Mouse (Mus musculus) kidney, postnatal 36 days (tissue): ENCODE results near the gene Adam15.

ENCODE experiments used
- DNase-seq, 2 experiments: peaks; one replicate each; pipeline ENCODE4 v3.0.0; 2021 to 2022; ENCODE audit warnings: mixed read lengths in 2 of 2

Adam15 gene

GRCm38 (mm10) chr3:89383651-89384255, 34.0 kb upstream of the Adam15 start:
- DNase-seq, result no peak

GRCm38 (mm10) chr3:89382950-89383349, 33.2 kb upstream of the Adam15 start:
- no peak for DNase-seq

- DNase-seq, result no peak
Measured at GRCm38 (mm10) chr3:89382033-89382882, 32.5 kb upstream of the Adam15 start.

GRCm38 (mm10) chr3:89381233-89381632, 31.4 kb upstream of the Adam15 start:
- no peak for DNase-seq

- no peak for DNase-seq
Measured at GRCm38 (mm10) chr3:89380711-89381110, 30.9 kb upstream of the Adam15 start.

DNA sequence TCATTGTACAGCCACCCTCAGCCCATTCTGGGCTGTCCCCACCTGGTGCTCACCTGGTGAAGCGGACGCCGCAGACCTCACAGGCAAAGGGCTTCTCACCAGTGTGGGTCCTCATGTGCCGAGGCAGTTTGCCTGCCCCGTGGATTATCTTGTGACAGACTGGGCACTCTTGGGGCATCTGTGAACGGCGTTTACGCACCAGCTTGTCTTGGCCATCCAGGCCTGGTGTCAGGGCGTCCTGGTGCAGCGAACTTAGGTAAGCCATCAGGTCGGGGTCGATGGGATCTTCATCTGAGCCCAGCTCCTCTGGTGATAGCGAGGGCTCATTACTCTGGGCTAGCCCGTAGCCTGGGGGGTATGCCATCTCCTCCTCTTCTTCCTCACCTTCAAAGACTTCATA, 30.5 kb upstream of the Adam15 start:
- DNase-seq, result no peak

- DNase-seq, result peak in 1 of 2 experiments; percentile 18
Measured at GRCm38 (mm10) chr3:89379388-89380131, 29.8 kb upstream of the Adam15 start.

GRCm38 (mm10) chr3:89378394-89379067, 28.7 kb upstream of the Adam15 start:
- DNase-seq, result peak; percentile 74 to 80

GRCm38 (mm10) chr3:89377831-89378230, 28.0 kb upstream of the Adam15 start:
- no peak for DNase-seq

- DNase-seq, result no peak
Measured at GRCm38 (mm10) chr3:89373581-89374231, 23.9 kb upstream of the Adam15 start.

DNA sequence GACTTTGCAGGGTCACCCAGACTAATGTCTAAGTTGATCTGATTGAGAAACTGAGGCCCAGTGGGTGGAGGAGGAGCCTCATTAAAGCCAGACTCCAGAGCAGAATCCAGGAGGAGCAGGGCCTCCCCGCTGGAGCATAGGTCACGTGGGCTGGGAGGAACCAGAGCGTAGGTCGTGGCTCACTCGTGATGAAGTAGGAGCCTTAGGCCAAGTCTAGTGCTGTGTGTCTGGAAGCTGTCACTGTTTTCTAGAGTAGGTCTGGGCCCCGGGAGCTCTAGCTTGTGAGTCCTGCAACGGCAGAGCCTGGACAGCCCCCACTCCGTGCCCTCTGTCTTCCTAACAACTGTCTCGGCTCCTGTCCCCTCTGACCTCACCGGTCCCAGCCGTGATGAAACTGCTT, 17.5 kb upstream of the Adam15 start:
- DNase-seq, result peak in 1 of 2 experiments; percentile 46

- DNase-seq, result no peak
Measured at GRCm38 (mm10) chr3:89365486-89366414, 16.0 kb upstream of the Adam15 start.

- DNase-seq, result no peak
Measured at GRCm38 (mm10) chr3:89365153-89365485, 15.3 kb upstream of the Adam15 start, which contains the start of gene Dcst1. TSS of gene Dcst1 (minus strand) at chr3:89365253.

- no peak for DNase-seq
Measured at GRCm38 (mm10) chr3:89364631-89365030, 14.8 kb upstream of the Adam15 start.

- DNase-seq, result no peak
Measured at GRCm38 (mm10) chr3:89361675-89362074, 11.9 kb upstream of the Adam15 start, which contains the start of gene Dcst2. TSS of gene Dcst2 (plus strand) at chr3:89361975.

DNA sequence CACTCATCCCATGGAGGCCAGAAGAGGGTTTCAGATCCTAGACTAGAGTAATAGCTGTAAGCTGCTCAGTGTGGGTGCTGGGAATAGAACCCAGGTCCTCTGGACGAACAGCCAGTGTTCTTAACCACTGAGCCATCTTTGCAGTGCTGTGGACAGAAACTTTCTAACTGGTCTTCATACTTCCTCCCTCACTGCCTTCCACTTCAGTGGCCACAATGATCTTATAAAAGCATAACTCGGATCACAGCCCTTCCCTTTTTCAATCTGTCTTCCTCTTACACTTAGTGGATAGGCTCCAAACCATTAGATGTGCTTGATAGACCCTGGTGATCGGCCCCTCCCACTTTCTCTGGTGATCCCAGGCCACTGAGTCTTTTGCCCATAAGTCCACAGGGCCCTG, 10.4 kb upstream of the Adam15 start:
- DNase-seq, result no peak

- DNase-seq, result no peak
Measured at GRCm38 (mm10) chr3:89359630-89360029, 9.8 kb upstream of the Adam15 start.

- DNase-seq, result no peak
Measured at GRCm38 (mm10) chr3:89356029-89356428, 6.2 kb upstream of the Adam15 start.

DNA sequence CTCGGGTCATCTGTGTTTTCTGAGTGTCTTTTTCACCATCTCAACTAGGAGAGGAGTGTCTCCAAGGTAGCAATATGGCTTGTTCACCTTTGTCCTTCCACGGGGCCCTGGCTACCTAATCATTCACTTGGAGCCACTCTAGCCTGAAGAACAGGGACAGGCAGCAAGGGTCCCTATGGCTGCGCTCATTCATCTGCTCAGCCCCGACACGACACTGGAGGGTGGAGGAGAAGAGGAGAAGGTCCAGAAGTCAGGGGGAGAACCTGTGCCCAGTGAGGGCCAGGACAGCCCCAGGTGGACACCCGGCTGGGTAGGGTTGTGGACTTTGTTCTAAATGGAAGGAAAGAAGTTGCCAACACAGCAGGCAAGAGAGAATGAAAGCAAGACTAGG, 5.7 kb upstream of the Adam15 start:
- peak; percentile 67 to 70 for DNase-seq

DNA sequence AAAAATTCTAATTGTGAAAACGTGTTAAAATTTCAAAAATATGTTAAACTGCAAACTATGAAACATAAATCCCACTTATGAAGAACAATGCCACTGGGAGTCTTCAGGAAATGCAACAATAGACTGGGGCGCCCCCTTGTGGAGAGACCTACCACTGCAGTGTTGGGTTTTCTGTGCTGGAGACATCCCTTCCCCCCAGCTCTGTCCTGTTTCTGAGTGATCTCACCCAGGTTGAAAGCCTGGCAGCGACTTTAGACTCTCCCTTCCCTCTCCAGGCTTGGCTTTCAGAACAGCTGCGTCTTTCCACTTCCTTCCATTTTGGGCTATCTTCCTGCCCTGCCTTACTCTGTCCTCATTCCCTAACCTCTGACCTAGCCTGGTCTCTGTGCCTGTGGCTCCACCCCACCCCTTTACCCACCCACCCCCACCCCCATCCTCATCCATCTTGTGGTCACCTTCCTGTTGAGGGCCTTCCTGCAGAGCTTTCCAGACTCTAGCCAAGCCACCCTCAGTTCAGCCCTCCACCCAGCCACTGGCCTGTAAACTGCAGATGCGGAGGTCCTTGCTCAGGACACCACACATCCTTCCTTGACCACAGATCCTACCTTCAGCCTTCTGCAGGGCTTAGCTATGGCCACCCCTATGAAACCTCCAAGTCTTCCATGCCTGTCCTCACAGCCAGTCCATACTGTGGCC, 5.2 kb upstream of the Adam15 start:
- DNase-seq, result peak; percentile 93 to 95

GRCm38 (mm10) chr3:89351271-89351670, 1.5 kb upstream of the Adam15 start:
- DNase-seq, result peak; percentile 70 to 78
